Mouse (Mus musculus) E14TG2a.4 (cell line): Measurements from ENCODE around the gene Chst11.

Experiments
- H3K27me3 ChIP-seq: 2 replicates; pipeline ENCODE4 v1.6.1; 2014; ENCODE audit warnings: low read length, control low read depth; ENCODE audit not compliant: insufficient read depth
- H3K36me3 ChIP-seq: 2 replicates; pipeline ENCODE4 v1.6.1; 2014; ENCODE audit warnings: low read length, control low read depth; ENCODE audit not compliant: insufficient read depth
- H3K4me1 ChIP-seq: replicated peaks from 2 replicates; pipeline ENCODE4 v1.6.1; 2014; ENCODE audit warnings: low read depth, low read length, control low read depth
- H3K4me3 ChIP-seq: replicated peaks from 2 replicates; pipeline ENCODE4 v1.5.1; 2014; ENCODE audit warnings: mild to moderate bottlenecking, low read length
- H3K9me3 ChIP-seq: 2 replicates; pipeline ENCODE4 v1.6.1; 2014; ENCODE audit warnings: low read length, control low read depth
- CTCF ChIP-seq: conservative IDR thresholded peaks from 2 replicates; pipeline ENCODE4 v1.5.1; 2014; ENCODE audit warnings: low read length
- NANOG ChIP-seq: IDR thresholded peaks from 2 replicates; pipeline ENCODE4 v1.6.1; 2014; ENCODE audit warnings: borderline replicate concordance, low read length, mixed read lengths
- POU5F1 ChIP-seq: IDR thresholded peaks from 2 replicates; pipeline ENCODE4 v1.6.1; 2014; ENCODE audit warnings: low read length, borderline replicate concordance

Gene Chst11

GRCm38 (mm10) chr10:83119909-83120308 is 134.6 kb downstream of the Chst11 start:
- no peaks in the 10 kb centered on the region for H3K36me3 ChIP-seq
- H3K27me3 ChIP-seq, result peaks cover 5% of the 10 kb centered on the region; the same call in 1 of the 2 replicates
- TF ChIP-seq NANOG, result no peak
- TF ChIP-seq POU5F1, result no peak
- TF ChIP-seq CTCF, result no peak
- H3K9me3 ChIP-seq, result no peaks in the 10 kb centered on the region; the same call in 1 of the 2 replicates
- H3K4me1 ChIP-seq, result no peaks in the 10 kb centered on the region
- no peak overlapping the region for H3K4me3 ChIP-seq

DNA sequence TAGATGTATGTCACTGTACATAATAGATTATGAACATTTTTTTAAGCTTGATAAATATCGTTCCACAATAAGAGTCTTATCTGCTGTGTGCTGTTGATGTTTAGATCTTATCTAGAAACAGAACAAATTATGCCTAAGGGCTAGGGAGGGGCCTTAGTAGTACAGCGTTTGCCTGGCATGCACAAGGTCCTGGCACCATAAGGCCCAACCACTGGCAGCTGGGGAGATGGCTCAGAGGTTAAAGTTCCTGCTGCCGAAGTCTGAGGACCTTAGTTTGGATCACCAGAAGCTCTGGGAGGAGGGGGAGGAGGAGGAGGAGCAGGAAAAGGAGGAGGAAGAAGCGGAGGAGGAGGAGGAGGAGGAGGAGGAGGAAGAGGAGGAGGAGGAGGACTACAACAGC is 135.6 kb downstream of the Chst11 start:
- Histone ChIP-seq H3K9me3 (no peaks in the 10 kb centered on the region; the same call in 1 of the 2 replicates), H3K4me3 (no peak overlapping the region), H3K4me1 (no peaks in the 10 kb centered on the region), H3K36me3 (no peaks in the 10 kb centered on the region), H3K27me3 (peaks cover 5% of the 10 kb centered on the region; the same call in 1 of the 2 replicates)
- TF ChIP-seq NANOG (no peak), POU5F1 (no peak), CTCF (no peak)

DNA sequence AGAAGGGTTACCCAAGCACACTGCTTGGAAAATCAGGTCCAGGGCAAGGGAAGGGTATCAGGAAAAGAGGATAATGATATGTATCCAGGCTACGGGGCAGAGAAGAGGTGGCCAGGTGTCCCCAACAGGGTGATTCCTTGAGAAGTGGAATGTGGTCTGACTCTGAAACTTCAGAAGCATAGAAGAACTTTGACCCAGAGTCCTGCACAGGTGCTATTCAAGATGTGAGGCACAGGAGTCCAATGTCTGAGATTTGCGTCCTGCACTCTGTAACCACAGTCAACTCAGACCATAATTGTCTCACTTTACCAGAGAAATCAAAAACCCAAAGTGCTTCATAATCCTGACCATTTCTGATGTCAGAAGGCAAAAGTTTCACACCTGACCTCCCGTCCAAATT is 139.3 kb downstream of the Chst11 start:
- H3K9me3 ChIP-seq, result no peaks in the 10 kb centered on the region; the same call in 1 of the 2 replicates
- no peaks in the 10 kb centered on the region for H3K36me3 ChIP-seq
- no peak overlapping the region for H3K4me3 ChIP-seq
- no peaks in the 10 kb centered on the region for H3K4me1 ChIP-seq
- TF ChIP-seq CTCF, result no peak
- peaks cover 10% of the 10 kb centered on the region for H3K27me3 ChIP-seq

DNA sequence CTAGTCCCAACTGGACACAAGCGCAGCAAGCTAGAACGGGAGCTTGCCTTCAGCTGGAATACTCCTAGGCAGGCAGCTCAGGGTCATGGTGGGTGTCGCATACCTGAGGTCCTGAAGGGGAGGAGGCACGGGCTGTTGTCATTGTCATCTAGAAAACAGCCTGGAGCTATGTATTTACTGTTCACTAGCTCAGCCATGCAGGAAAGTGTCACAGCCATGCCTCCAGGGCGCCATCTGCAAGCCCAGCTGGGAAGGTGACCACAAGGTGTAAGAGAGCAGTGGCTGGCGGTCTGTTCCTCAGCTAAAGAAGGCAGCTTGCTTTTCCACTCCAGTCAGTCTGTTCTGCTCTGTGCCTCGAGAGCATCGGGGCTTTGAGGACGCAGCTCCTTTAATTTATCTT is 141.1 kb downstream of the Chst11 start:
- Histone ChIP-seq H3K4me1 (peaks cover 7% of the 10 kb centered on the region), H3K27me3 (peaks cover 24% of the 10 kb centered on the region), H3K36me3 (no peaks in the 10 kb centered on the region), H3K4me3 (no peak overlapping the region), H3K9me3 (no peaks in the 10 kb centered on the region; the same call in 1 of the 2 replicates)
- TF ChIP-seq POU5F1 (no peak), NANOG (no peak), CTCF (no peak)

DNA sequence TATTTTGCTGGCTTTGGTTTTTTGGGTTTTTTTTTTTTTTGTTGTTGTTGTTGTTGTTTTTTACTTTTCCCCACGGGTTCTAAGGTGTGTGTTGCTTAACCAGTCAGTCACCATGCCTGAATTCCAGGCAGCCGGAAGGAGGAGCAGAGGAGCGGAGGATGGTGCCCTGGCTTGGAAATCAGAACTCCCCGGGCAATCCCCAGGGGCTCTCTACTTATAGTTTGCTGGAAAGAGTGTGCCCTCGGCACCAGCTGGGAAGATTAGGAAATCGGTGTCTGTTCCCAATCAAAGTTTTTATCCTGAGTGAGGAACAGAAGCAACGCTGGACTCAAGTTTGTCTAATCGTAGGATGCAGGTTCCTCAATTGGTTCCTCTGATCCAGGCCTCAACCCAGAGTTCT is 143.1 kb downstream of the Chst11 start:
- no peaks in the 10 kb centered on the region for H3K9me3 ChIP-seq
- no peaks in the 10 kb centered on the region for H3K36me3 ChIP-seq
- TF ChIP-seq CTCF (no peak), POU5F1 (no peak), NANOG (no peak)
- H3K27me3 ChIP-seq, result peaks cover 42% of the 10 kb centered on the region
- peaks cover 11% of the 10 kb centered on the region for H3K4me1 ChIP-seq
- H3K4me3 ChIP-seq, result no peak overlapping the region

- Histone ChIP-seq H3K4me1 (peaks cover 22% of the 10 kb centered on the region), H3K4me3 (no peak overlapping the region), H3K27me3 (peaks cover 46% of the 10 kb centered on the region), H3K36me3 (no peaks in the 10 kb centered on the region), H3K9me3 (no peaks in the 10 kb centered on the region)
- TF ChIP-seq NANOG, result no peak
- TF ChIP-seq POU5F1, result no peak
- no peak for TF ChIP-seq CTCF
Measured at GRCm38 (mm10) chr10:83129624-83130218, 144.4 kb downstream of the Chst11 start.

DNA sequence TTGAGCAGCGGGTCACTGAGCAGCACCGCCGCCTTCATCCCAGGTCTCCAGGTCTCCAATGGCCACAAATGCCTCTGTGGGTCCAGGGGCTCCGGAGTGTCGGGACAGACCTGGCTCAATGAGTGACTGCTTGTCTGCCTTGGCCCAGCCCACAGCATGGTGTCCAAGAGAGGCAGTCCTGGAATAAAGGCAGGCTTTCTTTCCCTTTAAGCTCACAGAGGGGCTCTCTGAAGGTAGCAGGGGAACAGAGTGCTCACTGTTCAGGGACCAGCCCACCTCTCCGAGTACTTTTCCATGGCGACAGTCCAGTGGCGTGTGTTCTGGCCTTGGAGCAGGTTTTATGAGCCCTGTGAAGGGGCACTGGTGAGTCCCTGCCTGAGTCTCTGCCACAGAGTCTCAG is 145.3 kb downstream of the Chst11 start:
- H3K36me3 ChIP-seq, result no peaks in the 10 kb centered on the region
- H3K4me1 ChIP-seq, result peaks cover 28% of the 10 kb centered on the region
- no peak for TF ChIP-seq CTCF
- no peaks in the 10 kb centered on the region for H3K9me3 ChIP-seq
- peaks cover 52% of the 10 kb centered on the region for H3K27me3 ChIP-seq
- H3K4me3 ChIP-seq, result peak overlapping the region; percentile 39; the same call in 1 of the 2 replicates

DNA sequence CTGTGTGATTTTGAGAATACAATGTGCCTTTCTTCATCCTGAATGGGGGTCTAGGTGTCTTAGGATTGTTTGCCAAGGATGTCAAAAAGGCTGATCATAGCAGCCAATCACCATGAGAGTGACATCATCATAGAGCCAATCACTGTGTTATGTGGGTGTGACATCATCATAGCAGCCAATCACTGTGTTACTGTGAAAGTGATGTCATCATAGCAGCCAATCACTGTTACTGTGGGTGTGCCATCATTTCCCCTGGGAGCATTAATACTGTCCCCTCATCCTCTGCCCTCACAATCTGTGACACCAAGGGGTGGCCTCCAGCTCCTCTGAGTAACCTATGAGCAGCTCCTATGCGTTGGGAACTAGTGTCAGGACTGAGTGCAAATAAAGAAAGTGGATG is 146.6 kb downstream of the Chst11 start:
- TF ChIP-seq POU5F1 (no peak), CTCF (no peak), NANOG (no peak)
- H3K9me3 ChIP-seq, result no peaks in the 10 kb centered on the region
- H3K36me3 ChIP-seq, result no peaks in the 10 kb centered on the region
- H3K27me3 ChIP-seq, result peaks cover 59% of the 10 kb centered on the region
- H3K4me1 ChIP-seq, result peaks cover 28% of the 10 kb centered on the region
- H3K4me3 ChIP-seq, result no peak overlapping the region

- Histone ChIP-seq H3K27me3 (peaks cover 54% of the 10 kb centered on the region), H3K36me3 (no peaks in the 10 kb centered on the region), H3K4me1 (peaks cover 28% of the 10 kb centered on the region), H3K9me3 (no peaks in the 10 kb centered on the region), H3K4me3 (no peak overlapping the region)
- TF ChIP-seq NANOG, result peak; percentile 62
- TF ChIP-seq CTCF, result no peak
Measured at GRCm38 (mm10) chr10:83133866-83134570, 148.7 kb downstream of the Chst11 start.
